Mouse (Mus musculus) spleen, adult 18-20 months (tissue): Measurements from ENCODE around the gene Lyst.

Source experiments
- DNase-seq, 2 experiments: peaks; one replicate each; pipeline ENCODE4 v3.0.0; 2022; ENCODE audit warnings: mixed read lengths in 2 of 2

The Lyst gene

GRCm38 (mm10) chr13:13574258-13574870, 15.8 kb upstream of the Lyst start:
- no peak for DNase-seq

- DNase-seq, result no peak
Measured at GRCm38 (mm10) chr13:13575106-13575505, 15.1 kb upstream of the Lyst start.

- no peak for DNase-seq
Measured at GRCm38 (mm10) chr13:13576469-13577205, 13.6 kb upstream of the Lyst start.

- DNase-seq, result no peak
Measured at GRCm38 (mm10) chr13:13581988-13582387, 8.2 kb upstream of the Lyst start.

- DNase-seq, result no peak
Measured at GRCm38 (mm10) chr13:13583473-13583872, 6.7 kb upstream of the Lyst start.

GRCm38 (mm10) chr13:13587653-13588184, 2.5 kb upstream of the Lyst start:
- DNase-seq, result no peak

GRCm38 (mm10) chr13:13588518-13588917, 1.7 kb upstream of the Lyst start:
- DNase-seq, result no peak

GRCm38 (mm10) chr13:13589032-13589431, 1.2 kb upstream of the Lyst start:
- DNase-seq, result no peak

- no peak for DNase-seq
Measured at GRCm38 (mm10) chr13:13591892-13592291, 1.7 kb downstream of the Lyst start.

- DNase-seq, result no peak
Measured at GRCm38 (mm10) chr13:13596424-13597044, 6.3 kb downstream of the Lyst start.

- DNase-seq, result no peak
Measured at GRCm38 (mm10) chr13:13597896-13598295, 7.7 kb downstream of the Lyst start.

GRCm38 (mm10) chr13:13601407-13601806, 11.2 kb downstream of the Lyst start:
- DNase-seq, result no peak

GRCm38 (mm10) chr13:13606149-13606548, 16.0 kb downstream of the Lyst start:
- DNase-seq, result no peak

- DNase-seq, result no peak
Measured at GRCm38 (mm10) chr13:13608311-13608710, 18.1 kb downstream of the Lyst start.

- DNase-seq, result no peak
Measured at GRCm38 (mm10) chr13:13609655-13610054, 19.5 kb downstream of the Lyst start.

- DNase-seq, result peak in 1 of 2 experiments; percentile 28
Measured at GRCm38 (mm10) chr13:13612882-13613281, 22.7 kb downstream of the Lyst start.

GRCm38 (mm10) chr13:13614235-13614634, 24.0 kb downstream of the Lyst start:
- no peak for DNase-seq

GRCm38 (mm10) chr13:13621456-13621855, 31.3 kb downstream of the Lyst start:
- DNase-seq, result no peak

- DNase-seq, result no peak
Measured at GRCm38 (mm10) chr13:13622565-13622964, 32.4 kb downstream of the Lyst start.

- DNase-seq, result no peak
Measured at GRCm38 (mm10) chr13:13633746-13634145, 43.5 kb downstream of the Lyst start.

- no peak for DNase-seq
Measured at GRCm38 (mm10) chr13:13634706-13635105, 44.5 kb downstream of the Lyst start.

- DNase-seq, result no peak
Measured at GRCm38 (mm10) chr13:13635224-13635623, 45.0 kb downstream of the Lyst start.

GRCm38 (mm10) chr13:13637577-13637976, 47.4 kb downstream of the Lyst start:
- DNase-seq, result no peak

GRCm38 (mm10) chr13:13637981-13638380, 47.8 kb downstream of the Lyst start:
- DNase-seq, result no peak
